In genomic region chr10:108490231-108490630, GRCm38 (mm10) we compare ENCODE assay signal across 27 mouse cellular contexts.
A peak's percentile ranks its signal among the peaks of the same experiment; 100 is the strongest.
DNase-seq lines count a peak whose midpoint lies in the region; ATAC-seq and TF ChIP-seq lines count a peak whose summit lies in the region.
"Had no signal": no experiment of that assay in that cellular context is flagged by ENCODE, and none has a peak within 500 bp of the region (broad histone marks: within the 10 kb centered on the region; RNA-seq: fewer than 3 reads in every experiment).

No protein-coding gene starts in this region.

- WGBS in lung, postnatal 0 days: 33% methylated on average over 7 of the region's 7 CpGs

- no peak for TF ChIP-seq CTCF in lung, postnatal 0 days (IDR thresholded peaks at IDR 0.05)

- H3K4me2 ChIP-seq in lung, postnatal 0 days (replicated peaks; ENCODE audit: low read depth, low read length): no peak overlapping the region
- H3K4me2 ChIP-seq: kidney, embryonic 15.5 days; limb, embryonic 15.5 days; liver, embryonic 13.5 days; lung, embryonic 15.5 days; midbrain, embryonic 12.5 days; neural tube, embryonic 13.5 days had no signal

- H3K9me3 ChIP-seq in lung, postnatal 0 days (ENCODE audit: low read length): no peaks in the 10 kb centered on the region
- H3K9me3 ChIP-seq: limb, embryonic 10.5 days; limb, embryonic 15.5 days; liver, embryonic 13.5 days; lung, embryonic 15.5 days had no signal

- H3K36me3 ChIP-seq in lung, postnatal 0 days (ENCODE audit: insufficient read depth, low read length): no peaks in the 10 kb centered on the region
- H3K36me3 ChIP-seq: hindbrain, embryonic 10.5 days; kidney, embryonic 15.5 days; limb, embryonic 10.5 days; limb, embryonic 15.5 days; liver, embryonic 13.5 days; lung, embryonic 15.5 days; midbrain, embryonic 12.5 days; neural tube, embryonic 13.5 days had no signal

- no peak overlapping the region for H3K4me3 ChIP-seq in lung, postnatal 0 days (ENCODE audit: low read depth, low read length)
- H3K4me3 ChIP-seq: erythroblast, embryonic 14.5 days; hindbrain, embryonic 10.5 days; kidney, embryonic 15.5 days; limb, embryonic 10.5 days; limb, embryonic 15.5 days; liver, embryonic 13.5 days; lung, embryonic 15.5 days; midbrain, embryonic 12.5 days; neural tube, embryonic 13.5 days had no signal

- H3K27me3 ChIP-seq in lung, postnatal 0 days (replicated peaks; ENCODE audit: insufficient read depth, low read length): no peaks in the 10 kb centered on the region
- H3K27me3 ChIP-seq: kidney, embryonic 15.5 days; limb, embryonic 15.5 days; liver, embryonic 13.5 days; lung, embryonic 15.5 days; midbrain, embryonic 12.5 days; neural tube, embryonic 13.5 days had no signal

- H3K27ac ChIP-seq in lung, postnatal 0 days (ENCODE audit: low read length): no peak overlapping the region
- H3K27ac ChIP-seq: hindbrain, embryonic 10.5 days; kidney, embryonic 15.5 days; limb, embryonic 10.5 days; limb, embryonic 15.5 days; liver, embryonic 13.5 days; lung, embryonic 15.5 days; midbrain, embryonic 12.5 days; neural tube, embryonic 13.5 days had no signal

- no peaks in the 10 kb centered on the region for H3K4me1 ChIP-seq in lung, postnatal 0 days (ENCODE audit: insufficient read depth, low read depth, low read length)
- H3K4me1 ChIP-seq: hindbrain, embryonic 10.5 days; kidney, embryonic 15.5 days; limb, embryonic 10.5 days; limb, embryonic 15.5 days; liver, embryonic 13.5 days; lung, embryonic 15.5 days; midbrain, embryonic 12.5 days; neural tube, embryonic 13.5 days had no signal

- no peak overlapping the region for H3K9ac ChIP-seq in lung, postnatal 0 days (replicated peaks; ENCODE audit: low read depth)
- H3K9ac ChIP-seq: forebrain, postnatal 0 days; kidney, embryonic 15.5 days; limb, embryonic 15.5 days; liver, embryonic 13.5 days; lung, embryonic 15.5 days; midbrain, embryonic 12.5 days; neural tube, embryonic 13.5 days had no signal

- 0 out of 2 replicates have a peak, but pooled peaks have one; percentile 55 for TF ChIP-seq EP300 in lung, postnatal 0 days (IDR thresholded peaks at IDR 0.05)

- DNase-seq in adrenal gland, postnatal 14 days: peak; percentile 11
- no peak for DNase-seq in adrenal gland, adult 18-20 months (ENCODE audit: low spot score in 2 of 2)
- DNase-seq in adipocyte (ENCODE audit: low spot score): peak; percentile 56
- DNase-seq in lung, postnatal 0 days (ENCODE audit: low spot score): peak; percentile 13
- DNase-seq in lung, postnatal 4 days: peak; percentile 15 to 42
- DNase-seq in urinary bladder, adult 2 months (ENCODE audit: low spot score): no peak
- no peak for DNase-seq in retina, postnatal 1 day
- DNase-seq: cerebellum, adult 11-12 months; cerebellum, adult 9-11 months; forebrain, postnatal 0 days; heart, postnatal 14 days; kidney, adult 18-20 months; kidney, postnatal 36 days; layer of hippocampus, postnatal 36 days; liver, embryonic 13.5 days; thymus, adult 2 months; thymus, postnatal 36 days had no signal

- peak; percentile 37 for ATAC-seq in lung, postnatal 0 days
- ATAC-seq: CD4-positive, CD25-positive, alpha-beta regulatory T cell, adult 4 months; forebrain, postnatal 0 days; hindbrain, embryonic 16.5 days had no signal

Comparison
In these comparisons a context has a peak if more than half of its experiments do, and no peak if none do; other contexts are left out.
1. DNase-seq: peak in adrenal gland, postnatal 14 days (single experiment), adipocyte (single experiment), lung, postnatal 0 days (single experiment) and lung, postnatal 4 days (2 of 2); none in adrenal gland, adult 18-20 months (0 of 2), urinary bladder, adult 2 months (single experiment) and retina, postnatal 1 day (single experiment).